Comparison of ENCODE assay signal across 9 mouse cellular contexts in the genomic region with DNA sequence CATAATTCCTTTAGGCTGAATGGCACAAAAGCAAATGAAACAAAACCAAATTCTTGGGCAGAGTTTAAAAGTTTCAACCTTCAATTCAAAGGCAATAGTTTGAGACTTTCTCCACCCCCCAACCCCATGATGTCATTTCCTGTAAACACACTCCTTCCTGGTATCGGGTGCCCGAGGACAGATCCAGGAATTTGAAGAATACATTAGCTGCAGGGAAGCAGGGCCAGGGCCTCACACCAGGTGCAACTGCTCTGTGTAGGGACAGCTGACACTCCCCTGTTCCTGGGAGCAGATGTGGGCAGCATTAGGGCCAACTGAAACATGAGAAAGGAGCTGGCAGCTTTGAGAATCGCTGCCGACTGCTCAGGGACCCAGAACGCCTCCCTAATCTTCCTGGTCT.
DNase-seq lines count a peak whose midpoint lies in the region; ATAC-seq and TF ChIP-seq lines count a peak whose summit lies in the region.
"Had no signal": no experiment of that assay in that cellular context is flagged by ENCODE, and none has a peak within 500 bp of the region (broad histone marks: within the 10 kb centered on the region; RNA-seq: fewer than 3 reads in every experiment).

No protein-coding gene starts in this region.

- no peak for TF ChIP-seq POLR2A in kidney, adult 2 months (IDR thresholded peaks at IDR 0.05; ENCODE audit: low read depth, low read length)

- H3K4me3 ChIP-seq in kidney, adult 2 months (ENCODE audit: insufficient read depth, low read depth, low read length): no peak overlapping the region
- H3K4me3 ChIP-seq in heart, embryonic 16.5 days (ENCODE audit: low read length): no peak overlapping the region
- H3K4me3 ChIP-seq in liver, embryonic 16.5 days (ENCODE audit: low read depth, low read length): no peak overlapping the region

- H3K9me3 ChIP-seq in heart, embryonic 16.5 days (replicated peaks; ENCODE audit: control insufficient read depth, low read length): no peaks in the 10 kb centered on the region
- no peaks in the 10 kb centered on the region for H3K9me3 ChIP-seq in liver, embryonic 16.5 days (replicated peaks; ENCODE audit: control insufficient read depth, low read length)

- peak overlapping the region; percentile 9; the same call in 1 of the 2 replicates for H3K27ac ChIP-seq in kidney, adult 2 months (ENCODE audit: insufficient read depth, low read depth, low read length)
- peak overlapping the region; percentile 32 for H3K27ac ChIP-seq in heart, embryonic 16.5 days (ENCODE audit: low read length)
- H3K27ac ChIP-seq in liver, embryonic 16.5 days (ENCODE audit: low read length): peak overlapping the region; percentile 58

- no peak for ATAC-seq in heart, embryonic 16.5 days (replicated peaks; ENCODE audit: extremely low read depth, insufficient read depth, low FRiP score)
- no peak for ATAC-seq in liver, embryonic 16.5 days (ENCODE audit: low read depth)
- ATAC-seq: Patski had no signal

- peak overlapping the region; percentile 21; the same call in 1 of the 2 replicates for H3K9ac ChIP-seq in heart, embryonic 16.5 days (ENCODE audit: low read length)
- peak overlapping the region; percentile 29 for H3K9ac ChIP-seq in liver, embryonic 16.5 days (ENCODE audit: low read depth, low read length)

- no peak for TF ChIP-seq CTCF in kidney, adult 2 months (conservative IDR thresholded peaks at IDR 0.05; ENCODE audit: insufficient read depth, insufficient read length, low read depth, low read length)

- H3K36me3 ChIP-seq in kidney, adult 2 months (ENCODE audit: control insufficient read depth, insufficient read depth, low read length): no peaks in the 10 kb centered on the region
- H3K36me3 ChIP-seq in heart, embryonic 16.5 days (ENCODE audit: control insufficient read depth, insufficient read depth): 0 out of 2 replicates have a peak, but pooled peaks cover 5% of the 10 kb centered on the region
- peaks cover 11% of the 10 kb centered on the region for H3K36me3 ChIP-seq in liver, embryonic 16.5 days (ENCODE audit: control insufficient read depth, insufficient read depth)

- WGBS in kidney, adult 2 months: 26% methylated on average over 5 of the region's 5 CpGs
- 34% methylated on average over 5 of the region's 5 CpGs for WGBS in heart, embryonic 16.5 days
- WGBS in liver, embryonic 16.5 days (ENCODE audit: insufficient replicate concordance): 51% methylated on average over 5 of the region's 5 CpGs

- H3K27me3 ChIP-seq in kidney, adult 2 months (replicated peaks; ENCODE audit: control insufficient read depth, insufficient read depth, low read length): no peaks in the 10 kb centered on the region
- no peaks in the 10 kb centered on the region for H3K27me3 ChIP-seq in heart, embryonic 16.5 days (ENCODE audit: control insufficient read depth, insufficient read depth, low read length)
- H3K27me3 ChIP-seq in liver, embryonic 16.5 days (ENCODE audit: control insufficient read depth, insufficient read depth, low read depth, low read length): no peaks in the 10 kb centered on the region
- H3K27me3 ChIP-seq: Patski had no signal

- 0 out of 2 replicates have a peak, but pooled peaks cover 5% of the 10 kb centered on the region for H3K4me1 ChIP-seq in kidney, adult 2 months (ENCODE audit: control insufficient read depth, insufficient read depth, low read length)
- peaks cover 6% of the 10 kb centered on the region for H3K4me1 ChIP-seq in heart, embryonic 16.5 days (ENCODE audit: control insufficient read depth, insufficient read depth, low read length)
- peaks cover 32% of the 10 kb centered on the region for H3K4me1 ChIP-seq in liver, embryonic 16.5 days (ENCODE audit: control insufficient read depth, low read depth, low read length)

- DNase-seq in kidney, adult 2 months: peak; percentile 21
- no peak for DNase-seq in kidney, adult 9 months
- peak; percentile 60 for DNase-seq in MN1 (ENCODE audit: low spot score)
- DNase-seq in cerebellum, postnatal 25 days: no peak
- no peak for DNase-seq in layer of hippocampus, adult 8-10 months (ENCODE audit: low spot score in 2 of 2)
- DNase-seq in gastrocnemius, postnatal 10 days: no peak

- H3K4me2 ChIP-seq in heart, embryonic 16.5 days (ENCODE audit: low read depth, low read length): no peak overlapping the region; the same call in 1 of the 2 replicates
- no peak overlapping the region for H3K4me2 ChIP-seq in liver, embryonic 16.5 days (ENCODE audit: low read depth, low read length)

Comparison
In these comparisons a context has a peak if more than half of its experiments do, and no peak if none do; other contexts are left out.
1. DNase-seq: peak in kidney, adult 2 months (single experiment) and MN1 (single experiment); none in kidney, adult 9 months (single experiment), cerebellum, postnatal 25 days (0 of 2), layer of hippocampus, adult 8-10 months (0 of 2) and gastrocnemius, postnatal 10 days (single experiment).
2. Peak in every context shown above with its lines, with median percentiles within 50 percentile points of each other: H3K27ac ChIP-seq.